Mouse (Mus musculus): ENCODE measurements at regions not wholly inside any gene's neighbourhood (a gene's known extent, or its start where the extent isn't known, plus 50 kb on each side); places are given as distances from the start of the nearest gene placed in this dataset.
"Not testable (repeated sequence)": the region's sequence is repeated elsewhere in the genome, so short reads cannot be mapped to it uniquely, and the experiment has no call there.

- DNase-seq, result no peak
These were observed 53.4 kb downstream of the Rps12 start for GRCm38 (mm10) chr10:23733679-23734078.

DNA sequence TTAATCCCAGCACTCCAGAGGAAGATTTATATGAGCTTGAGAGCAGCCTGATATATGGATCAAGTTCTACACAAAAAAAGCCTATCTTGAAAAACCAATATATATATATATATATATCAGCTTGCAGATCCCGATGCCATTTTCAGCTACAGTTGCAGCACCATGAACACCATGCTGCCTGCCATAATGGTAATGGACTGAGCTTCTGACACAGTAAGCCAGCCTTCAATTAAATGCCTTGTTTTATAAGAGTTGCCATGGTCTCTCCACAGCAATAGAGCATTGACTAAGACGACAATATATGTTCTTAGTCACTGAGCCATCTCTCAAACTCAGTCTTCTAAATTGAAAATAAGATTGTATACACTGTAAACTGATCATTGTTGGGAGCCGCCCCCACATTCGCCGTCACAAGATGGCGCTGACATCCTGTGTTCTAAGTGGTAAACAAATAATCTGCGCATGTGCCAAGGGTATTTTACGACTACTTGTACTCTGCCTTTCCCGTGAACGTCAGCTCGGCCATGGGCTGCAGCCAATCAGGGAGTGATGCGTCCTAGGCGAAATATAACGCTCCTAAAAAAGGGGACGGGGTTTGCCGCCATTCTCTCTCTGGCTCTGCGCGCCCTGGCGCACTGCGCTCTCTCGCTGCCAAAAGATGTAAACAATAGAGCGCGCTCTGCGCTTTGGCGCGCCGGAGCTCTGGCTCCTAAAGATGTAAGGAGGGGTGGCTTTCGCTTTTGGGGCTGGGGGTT, 60.9 kb downstream of the Rps12 start:
- DNase-seq, result not testable (repeated sequence)

GRCm38 (mm10) chr10:23718124-23718523, 69.0 kb downstream of the Rps12 start:
- DNase-seq, result no peak

- DNase-seq, result no peak
These were observed 71.6 kb downstream of the Rps12 start for GRCm38 (mm10) chr10:23715511-23715910.

DNA sequence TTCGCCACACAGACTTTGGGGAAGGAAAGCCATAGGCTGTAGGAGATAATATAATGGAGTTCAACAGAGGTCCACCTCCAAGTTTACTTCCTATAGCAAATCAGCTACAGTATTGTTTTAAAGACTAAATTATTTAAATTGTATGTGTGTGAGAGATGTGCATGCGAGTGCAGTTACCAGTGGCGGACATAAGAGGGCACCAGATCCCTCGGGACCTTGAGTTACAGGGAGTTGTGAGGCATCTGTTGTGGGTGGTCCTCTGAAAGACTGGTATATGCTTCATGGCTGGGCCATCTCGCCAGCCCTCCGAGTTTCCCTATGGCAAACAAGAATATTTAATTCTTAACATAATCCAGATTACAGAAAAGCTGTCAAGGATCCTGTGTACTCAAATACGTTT, 72.0 kb downstream of the Rps12 start:
- DNase-seq, result no peak

DNA sequence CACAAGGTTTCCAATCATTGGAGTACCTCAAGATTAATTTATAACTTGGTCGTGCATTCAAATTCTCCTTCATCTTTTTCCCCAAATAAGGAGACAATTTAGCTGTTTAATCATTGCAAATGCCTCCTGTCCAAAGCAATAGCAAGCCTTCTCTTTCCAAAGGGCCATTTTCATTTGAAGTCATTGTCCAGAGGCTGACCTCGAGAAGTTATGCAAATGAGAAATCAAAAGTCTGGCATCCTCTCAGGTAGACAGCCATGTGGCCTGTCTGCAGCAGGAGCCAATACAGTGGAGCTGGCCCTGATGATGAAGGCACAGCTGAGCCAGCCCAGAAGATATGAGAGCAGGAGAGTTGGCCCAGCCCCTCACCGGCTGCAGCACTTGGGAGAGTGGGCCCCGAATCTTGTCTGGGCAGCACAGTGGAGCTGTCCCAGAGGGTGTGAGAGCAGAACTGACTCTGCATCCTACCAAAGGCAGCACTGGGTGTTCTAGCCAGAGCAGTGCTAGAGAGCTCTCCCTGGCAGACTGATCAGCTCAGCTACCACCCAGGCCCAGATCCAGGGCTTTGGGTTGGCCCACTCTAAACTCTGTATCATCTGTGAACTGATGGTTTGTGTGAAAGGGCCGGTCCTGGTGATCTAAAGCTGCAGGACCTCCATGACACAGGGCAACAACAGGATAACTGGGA, 74.2 kb downstream of the Rps12 start:
- no peak for DNase-seq

GRCm38 (mm10) chr10:23711416-23712171, 75.5 kb downstream of the Rps12 start:
- DNase-seq, result no peak

DNA sequence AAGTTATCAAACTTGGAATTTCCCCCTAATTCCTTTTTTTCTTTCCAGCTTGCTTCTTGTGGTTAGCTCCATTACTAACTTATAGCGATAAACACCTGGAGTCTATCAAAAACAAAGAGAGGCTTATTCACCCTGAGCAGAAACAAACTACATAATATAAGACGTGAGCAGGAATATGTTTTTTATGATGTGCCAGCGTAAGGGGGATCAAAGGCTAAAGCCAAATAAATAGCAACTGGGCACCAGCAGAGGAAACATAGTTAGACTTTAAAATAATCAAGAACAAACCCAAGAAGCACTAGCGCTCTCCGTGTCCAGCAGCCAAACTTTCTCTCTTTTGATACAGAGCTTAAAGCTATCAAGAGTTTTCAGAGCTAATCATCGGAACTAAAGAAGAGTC, 76.1 kb downstream of the Rps12 start:
- DNase-seq, result no peak

DNA sequence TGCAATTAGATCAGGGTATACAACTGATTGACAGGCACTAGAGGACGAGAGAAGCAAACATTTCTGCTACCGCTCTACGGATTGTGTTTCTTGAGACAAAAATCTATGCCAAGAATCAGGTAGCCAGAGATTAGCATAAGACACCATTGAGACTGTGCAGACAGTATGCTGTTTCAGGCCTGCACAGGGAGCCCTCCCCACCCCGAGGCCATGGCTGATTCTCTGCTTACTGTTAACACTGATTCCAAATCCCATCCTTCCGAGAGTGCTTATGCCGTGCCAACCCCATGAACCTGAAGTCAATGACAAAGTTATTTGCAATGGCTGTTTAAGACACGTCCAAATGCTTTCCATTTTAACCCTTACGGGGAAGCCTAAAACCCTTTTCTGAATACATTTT, 78.8 kb downstream of the Rps12 start:
- no peak for DNase-seq

- peak; percentile 27 for DNase-seq
These were observed 79.9 kb downstream of the Rps12 start for GRCm38 (mm10) chr10:23707141-23707540.

GRCm38 (mm10) chr10:23704048-23704447, 83.0 kb downstream of the Rps12 start:
- DNase-seq, result no peak

GRCm38 (mm10) chr10:23691291-23691690, 95.8 kb downstream of the Rps12 start:
- DNase-seq, result no peak

- DNase-seq, result no peak
These were observed 100.1 kb downstream of the Rps12 start for GRCm38 (mm10) chr10:23686969-23687368.

- DNase-seq, result no peak
These were observed 104.0 kb downstream of the Rps12 start for GRCm38 (mm10) chr10:23683078-23683477.

GRCm38 (mm10) chr10:23675911-23676310, 111.2 kb downstream of the Rps12 start:
- peak; percentile 30 for DNase-seq

DNA sequence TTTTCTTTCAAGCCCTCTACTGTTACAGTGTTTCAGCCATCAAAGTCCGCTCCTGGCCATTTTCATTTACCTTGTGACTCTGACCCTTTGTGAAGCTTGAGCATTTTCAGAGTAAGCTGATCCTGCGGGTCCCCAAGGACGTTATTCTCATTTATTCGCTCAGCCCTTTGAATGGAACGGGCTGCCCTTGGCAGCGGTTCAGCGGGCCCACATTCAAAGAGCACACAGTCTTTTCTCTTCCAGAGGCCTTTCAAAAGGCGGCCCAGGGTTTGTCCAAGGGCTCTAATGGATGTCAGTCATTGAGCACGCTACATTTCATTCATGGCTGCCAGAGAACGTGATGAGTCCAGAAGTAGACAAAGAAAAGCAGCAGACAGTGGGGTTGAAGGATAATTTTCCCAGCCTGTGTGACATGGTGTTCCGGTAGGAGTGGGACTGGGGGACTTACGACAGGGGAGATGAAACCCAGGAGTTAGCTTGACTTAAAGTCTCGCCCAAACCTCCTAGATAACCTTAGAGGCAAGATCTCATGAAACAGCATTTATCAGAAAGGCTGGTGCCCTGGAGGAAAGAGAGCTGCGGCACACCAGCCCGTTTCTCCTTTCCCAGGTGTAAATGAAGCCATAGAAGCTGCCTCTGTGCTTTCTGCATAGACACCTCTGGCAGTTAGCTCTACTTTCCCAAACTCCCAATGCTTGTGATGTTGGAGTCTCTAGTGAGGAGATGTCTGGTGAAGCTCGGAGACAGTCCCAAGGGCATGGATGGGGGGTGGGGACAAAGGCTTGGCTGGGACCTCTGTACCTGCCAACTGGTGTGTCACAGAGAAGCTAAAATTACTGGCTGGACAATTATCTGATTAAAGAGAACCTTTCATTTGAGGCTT, 112.2 kb downstream of the Rps12 start:
- DNase-seq, result peak; percentile 10

DNA sequence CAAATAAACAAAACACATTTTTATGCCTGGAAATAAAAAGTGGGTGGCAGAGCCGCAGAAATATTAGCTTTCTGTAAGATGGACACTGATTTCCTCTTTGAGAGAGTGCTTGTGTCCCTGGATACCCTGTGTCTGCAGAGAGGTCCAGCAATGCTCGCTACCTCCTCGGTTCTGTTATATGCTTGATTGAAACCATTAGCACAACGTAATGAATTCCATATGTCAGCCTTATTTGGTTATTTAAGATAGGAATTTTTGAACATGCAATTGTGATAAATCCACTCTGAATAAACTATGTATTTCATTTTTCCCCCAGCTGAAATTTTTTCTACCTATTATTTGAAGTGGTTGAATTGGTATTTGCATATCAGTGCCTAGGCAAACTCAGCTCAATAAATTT, 114.8 kb downstream of the Rps12 start:
- no peak for DNase-seq

DNA sequence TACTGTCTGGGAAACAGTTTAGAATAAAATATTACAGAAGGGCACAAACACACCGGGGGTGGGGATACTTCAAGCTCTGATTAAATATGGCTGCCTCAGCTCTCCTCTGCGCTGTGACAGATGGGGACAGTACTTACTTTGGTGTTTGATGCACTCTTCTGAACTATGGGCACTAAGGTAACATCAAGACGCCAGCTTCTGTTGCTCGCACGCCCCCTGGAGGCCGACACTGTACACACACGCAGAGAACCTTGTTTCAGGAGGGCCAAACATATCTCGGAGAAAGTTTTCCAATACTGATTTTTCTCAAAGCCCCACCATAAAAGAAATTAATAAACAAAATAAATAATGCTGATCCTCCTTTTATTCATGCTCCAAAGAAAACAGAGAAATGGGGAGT, 115.6 kb downstream of the Rps12 start:
- peak; percentile 7 for DNase-seq

- DNase-seq, result not testable (repeated sequence)
These were observed 121.2 kb downstream of the Rps12 start for GRCm38 (mm10) chr10:23665916-23666315.

- no peak for DNase-seq
These were observed 160.9 kb downstream of the Rps12 start for GRCm38 (mm10) chr10:23626201-23626600.

- no peak for DNase-seq
These were observed 175.0 kb downstream of the Rps12 start for GRCm38 (mm10) chr10:23612030-23612429.

DNA sequence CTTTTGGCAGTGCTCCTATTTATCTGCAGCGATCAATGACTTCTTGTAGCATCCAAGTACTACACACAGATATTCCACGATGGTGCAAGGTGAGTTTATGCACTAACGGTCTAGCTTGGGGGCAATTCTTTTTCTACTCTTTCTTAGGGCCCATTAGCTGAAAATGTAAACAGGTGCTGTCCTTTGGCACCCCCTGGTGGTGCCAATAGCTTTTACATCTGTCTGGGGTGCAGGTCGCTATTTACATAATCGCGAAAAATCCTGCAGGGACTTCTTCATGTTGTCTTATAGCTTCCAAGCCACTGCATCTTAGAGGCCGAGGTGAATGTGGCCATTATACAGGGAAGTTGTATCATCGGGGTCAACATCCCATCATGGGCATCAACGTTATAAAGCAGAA, 175.9 kb downstream of the Rps12 start:
- peak; percentile 69 for DNase-seq

DNA sequence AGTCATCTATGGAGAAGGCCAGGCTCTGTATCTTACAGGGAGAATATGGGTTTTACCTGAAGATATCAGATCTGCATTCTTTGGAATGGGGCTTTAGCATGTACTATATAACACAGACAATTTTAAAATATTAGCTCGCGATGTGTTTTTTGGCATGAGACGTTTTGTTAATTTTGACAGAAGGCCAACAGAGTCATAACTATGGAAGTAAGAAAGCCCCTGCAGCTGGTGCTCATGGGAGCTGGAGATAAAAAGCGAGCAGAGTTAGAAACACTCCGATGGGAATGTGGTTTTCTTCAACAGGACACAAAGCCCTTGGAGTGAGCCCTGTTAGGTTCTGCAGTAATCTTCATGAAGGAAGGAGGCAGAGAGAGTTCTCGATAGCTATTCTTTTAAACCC, 176.6 kb downstream of the Rps12 start:
- DNase-seq, result no peak

Data from kidney, postnatal 14 days (tissue).